Mouse (Mus musculus) MEL-GATA-1-ER (cell line): ENCODE data around the gene Phactr1.

Source experiments
- DNase-seq: peaks from one replicate; pipeline ENCODE4 v3.0.0-alpha.2; 2012; ENCODE audit warnings: low read depth; ENCODE audit errors: extremely low read depth

Phactr1 gene

DNA sequence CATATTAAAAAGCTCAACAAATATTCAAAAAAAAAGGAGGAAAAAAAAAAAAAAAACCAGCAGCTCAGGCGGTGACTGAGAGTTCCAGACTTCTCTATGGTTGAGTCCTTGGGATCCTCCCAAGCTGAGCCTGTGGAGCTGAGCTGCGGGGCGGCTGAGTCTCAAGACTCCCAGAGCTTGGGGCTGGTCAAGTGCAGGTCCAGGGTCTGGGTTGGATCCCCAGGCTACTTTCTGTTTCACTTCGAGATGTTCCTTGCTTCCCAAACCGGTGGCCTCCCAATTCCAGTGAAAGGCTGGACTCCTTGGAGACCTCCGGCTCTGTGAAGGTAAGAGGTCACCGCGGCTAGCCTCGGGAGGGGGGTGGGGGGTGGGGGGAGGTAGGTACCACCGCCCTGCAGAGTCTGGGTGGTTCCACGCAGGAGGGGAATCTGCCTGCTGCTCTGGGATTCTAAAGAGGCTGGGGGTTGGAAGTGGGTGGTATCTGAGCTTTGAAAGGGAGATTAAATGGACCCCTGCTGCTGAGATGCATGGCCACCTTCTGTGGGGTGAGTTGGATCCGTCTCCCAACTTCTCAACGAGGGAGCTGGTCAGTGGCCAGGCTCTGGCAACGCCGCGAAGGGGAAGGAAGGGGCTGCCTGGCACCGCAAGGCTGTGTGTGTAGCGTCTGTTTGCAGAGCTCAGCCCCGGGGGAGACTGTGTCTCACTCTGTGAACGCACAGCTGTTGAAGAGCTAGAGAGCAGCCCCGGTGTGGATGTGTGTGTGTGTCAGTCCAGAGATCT is 185.9 kb downstream of the Phactr1 start:
- DNase-seq, result no peak

DNA sequence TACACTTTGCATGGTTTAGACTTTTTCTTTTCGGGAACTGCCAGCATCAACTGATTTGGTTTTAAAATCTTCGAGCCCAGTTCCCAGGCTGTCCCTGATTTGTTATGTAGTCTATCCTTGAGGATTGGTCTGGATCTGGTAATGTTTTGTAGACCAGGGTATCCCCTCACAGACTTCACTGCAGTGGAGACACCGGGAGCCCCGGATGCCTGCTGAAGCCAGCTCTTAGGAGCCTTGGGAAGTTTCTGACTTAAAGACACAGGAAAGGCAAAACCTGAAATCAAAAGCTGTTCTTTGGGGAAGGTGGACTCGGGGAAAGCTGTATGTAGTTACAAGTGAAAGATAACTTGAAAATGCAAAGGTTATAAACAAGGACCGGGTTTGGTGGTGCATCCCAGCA is 186.6 kb downstream of the Phactr1 start:
- no peak for DNase-seq

DNA sequence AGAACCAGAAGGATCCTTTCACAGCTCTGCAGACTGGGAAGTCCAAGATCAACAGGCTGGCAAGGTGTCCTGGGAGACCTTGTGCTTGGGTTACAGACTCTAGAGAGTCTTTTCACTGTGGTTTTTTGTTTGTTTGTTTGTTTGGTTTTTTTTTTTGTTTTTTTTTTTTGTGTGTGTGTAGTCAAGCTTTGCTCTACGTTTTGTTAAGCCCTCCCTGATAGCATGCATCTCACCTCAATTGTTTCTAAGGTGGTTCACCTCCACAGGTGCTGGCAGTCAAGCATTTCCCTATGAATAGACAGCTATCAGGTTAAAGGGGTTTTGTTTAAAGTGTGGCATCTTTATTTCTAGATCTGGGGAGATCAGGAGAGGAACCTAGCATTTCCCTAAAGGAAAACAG is 191.7 kb downstream of the Phactr1 start:
- no peak for DNase-seq

GRCm38 (mm10) chr13:42878346-42878745 is 197.9 kb downstream of the Phactr1 start:
- no peak for DNase-seq

DNA sequence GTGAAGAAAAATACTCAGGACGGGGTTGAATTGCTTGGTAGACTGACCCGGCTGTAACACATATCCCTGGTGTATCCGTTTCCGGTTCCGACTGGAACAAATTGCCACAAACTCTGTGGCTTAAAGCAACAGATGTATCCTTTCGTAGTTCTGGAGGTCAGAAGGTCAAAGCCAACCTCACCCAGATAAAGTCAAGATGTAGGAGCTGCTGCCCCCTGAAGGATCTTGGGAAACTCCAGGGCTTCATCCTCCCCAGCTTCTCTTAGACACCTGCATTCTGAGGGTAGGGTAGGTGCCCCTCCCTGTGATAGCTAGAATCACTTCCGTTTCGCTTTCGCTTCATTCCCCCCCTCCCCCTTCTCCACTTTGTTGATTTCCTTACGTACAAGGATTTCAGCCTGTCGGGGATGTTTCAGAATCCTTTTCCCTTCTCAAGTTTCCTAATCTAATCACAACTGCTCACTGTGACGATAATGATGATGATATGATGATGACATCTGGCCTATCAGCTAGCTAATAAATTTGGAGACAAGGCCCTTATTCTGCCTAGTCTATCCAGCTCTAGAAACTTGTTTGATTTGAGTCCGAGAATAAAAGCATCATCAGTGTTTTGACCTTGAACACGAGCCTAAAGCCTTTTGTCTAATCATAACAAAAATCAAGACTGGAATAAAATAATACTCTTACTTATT is 203.8 kb downstream of the Phactr1 start:
- DNase-seq, result no peak

DNA sequence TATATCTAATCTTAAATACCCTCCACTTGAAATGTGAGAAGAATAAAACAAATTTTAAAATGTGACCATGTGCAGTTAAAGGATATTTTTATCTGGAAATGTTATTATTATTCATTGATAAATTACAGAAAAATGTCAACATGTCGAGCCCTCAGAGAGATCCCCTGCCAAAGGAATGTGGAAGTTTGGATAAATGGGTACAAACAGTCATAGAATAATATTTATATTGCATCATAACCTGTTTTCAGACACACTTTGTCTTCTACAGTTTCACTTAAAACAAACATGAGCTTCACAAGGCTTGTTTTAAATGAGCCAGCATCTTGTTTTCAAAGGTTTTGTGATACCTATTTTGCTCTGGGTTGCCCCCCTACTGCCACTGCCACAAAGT is 204.3 kb downstream of the Phactr1 start:
- DNase-seq, result no peak

- no peak for DNase-seq
Observed at GRCm38 (mm10) chr13:42887701-42888100, 207.3 kb downstream of the Phactr1 start.

DNA sequence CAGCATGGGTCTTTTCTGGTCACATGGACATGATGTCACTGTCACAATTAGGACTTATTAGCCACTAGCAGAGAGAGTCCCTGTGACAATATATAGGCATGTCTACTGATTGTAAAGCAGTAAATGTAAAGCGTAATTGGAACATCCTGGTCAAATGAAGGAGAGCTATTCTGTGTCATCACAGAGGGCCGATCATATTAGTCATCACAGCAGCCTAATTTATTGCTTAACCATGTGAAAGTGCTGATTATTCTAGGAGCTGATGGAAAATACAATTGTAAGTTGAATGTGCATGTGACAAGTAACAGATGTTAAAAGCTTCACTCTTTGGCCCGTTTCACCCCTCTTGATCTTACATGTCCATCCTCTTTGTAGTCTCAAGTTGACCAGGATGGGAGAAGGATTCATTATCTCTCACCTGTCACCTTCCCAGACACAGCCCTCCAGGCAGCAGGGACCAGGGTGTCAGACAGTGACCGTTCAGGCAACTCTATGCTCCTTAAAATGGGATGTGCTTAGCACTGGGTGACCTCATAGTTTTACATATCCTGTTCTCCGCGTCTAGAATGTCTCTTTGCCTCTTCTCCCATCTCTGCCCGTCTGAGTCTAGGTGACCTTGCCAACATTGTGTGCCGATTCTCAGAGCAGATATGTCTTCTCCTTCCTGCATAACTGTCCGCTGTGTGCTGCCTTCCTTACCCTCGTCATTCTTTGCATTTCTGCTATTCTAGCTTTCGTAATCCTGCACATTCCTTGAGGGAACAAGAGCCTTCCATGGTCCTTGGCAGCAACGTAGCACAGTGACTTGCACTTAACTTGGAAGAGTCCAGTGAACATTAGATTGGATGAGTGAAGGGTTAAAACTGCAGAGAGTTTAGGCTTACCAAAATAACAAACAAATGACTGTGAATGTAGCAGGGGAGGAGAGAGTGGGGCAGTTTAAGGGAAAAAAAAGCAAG is 209.4 kb downstream of the Phactr1 start:
- no peak for DNase-seq

DNA sequence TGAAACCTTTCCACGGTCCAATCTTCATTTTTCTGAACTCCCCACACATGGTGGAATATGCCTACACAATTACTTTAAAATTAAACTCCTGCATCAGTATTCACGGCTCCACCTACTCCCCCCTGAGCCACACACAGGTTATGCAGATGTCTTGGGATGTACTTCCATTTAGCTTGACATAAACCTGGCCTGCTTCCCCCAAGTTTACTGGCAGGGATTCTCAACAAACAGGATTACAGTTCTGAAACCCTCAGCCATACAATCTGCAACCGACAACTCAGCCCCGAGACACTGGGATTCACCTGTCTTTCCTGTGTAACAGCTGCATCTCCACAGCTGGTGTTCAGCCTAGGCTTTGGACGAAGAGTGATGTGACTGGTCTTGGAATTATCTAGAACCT is 210.2 kb downstream of the Phactr1 start:
- no peak for DNase-seq

- DNase-seq, result no peak
Observed at GRCm38 (mm10) chr13:42894016-42894415, 213.6 kb downstream of the Phactr1 start.

- no peak for DNase-seq
Observed at GRCm38 (mm10) chr13:42894598-42894997, 214.2 kb downstream of the Phactr1 start.

- DNase-seq, result no peak
Observed at GRCm38 (mm10) chr13:42895980-42896379, 215.6 kb downstream of the Phactr1 start.

DNA sequence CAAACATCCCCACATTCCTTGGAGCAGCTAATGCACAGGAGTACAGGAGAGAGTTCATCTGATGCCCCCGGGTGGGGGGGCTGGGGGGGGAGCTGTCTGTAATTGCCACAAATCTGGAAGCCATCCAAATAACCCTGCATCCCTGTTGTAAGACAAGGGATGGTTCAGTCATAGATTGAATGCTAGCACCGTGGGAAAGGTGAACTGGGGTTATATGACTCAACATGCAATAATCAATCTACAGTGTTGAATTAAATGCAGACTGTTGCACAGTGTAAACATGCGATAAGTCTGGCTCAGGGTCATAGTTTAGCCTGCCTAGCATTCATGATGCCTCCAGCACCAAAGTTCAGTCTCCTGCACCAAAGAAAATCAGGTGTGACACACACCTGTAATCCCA is 219.2 kb downstream of the Phactr1 start:
- no peak for DNase-seq

DNA sequence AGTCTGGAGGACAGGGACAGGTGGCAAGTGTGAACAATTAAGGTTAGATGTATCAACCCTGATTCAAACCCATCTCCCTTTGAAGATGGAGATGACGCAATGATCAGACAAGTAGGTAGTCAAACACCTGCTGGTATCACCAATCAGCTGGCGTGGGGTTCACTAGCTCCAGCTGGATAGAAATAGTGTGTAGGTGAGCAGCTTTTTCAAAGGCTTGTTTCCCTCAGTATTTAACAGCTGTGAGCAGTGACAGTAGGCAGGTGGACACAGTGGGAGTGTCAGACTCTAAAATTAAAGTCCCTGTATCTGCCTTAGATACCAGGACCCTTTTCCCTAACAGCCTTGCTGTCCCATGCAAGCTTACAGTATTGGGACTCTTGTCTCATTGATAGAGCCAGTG is 221.4 kb downstream of the Phactr1 start:
- no peak for DNase-seq

DNA sequence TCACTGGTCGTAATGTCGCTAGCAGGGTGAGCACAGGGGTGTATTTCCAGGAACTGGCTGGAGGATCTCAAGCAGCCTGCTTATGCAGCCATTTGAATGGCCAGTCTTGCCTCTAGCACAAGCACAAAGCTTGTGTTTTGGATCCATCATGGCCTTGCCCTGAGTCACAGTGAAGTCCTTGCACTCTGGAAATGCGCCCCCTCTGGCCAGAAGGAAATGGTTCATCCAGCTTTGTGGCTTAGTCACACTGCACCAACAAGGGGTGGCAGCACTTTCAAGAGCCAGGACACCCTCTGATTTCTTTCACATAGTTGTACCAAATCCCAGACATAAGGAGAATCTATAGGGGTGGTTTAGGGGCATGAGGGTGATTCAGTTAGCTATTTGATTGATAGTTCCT is 222.4 kb downstream of the Phactr1 start:
- no peak for DNase-seq

- DNase-seq, result no peak
Observed at GRCm38 (mm10) chr13:42905818-42906217, 225.4 kb downstream of the Phactr1 start.

GRCm38 (mm10) chr13:42906990-42907389 is 226.6 kb downstream of the Phactr1 start:
- DNase-seq, result no peak

- no peak for DNase-seq
Observed at GRCm38 (mm10) chr13:42915081-42915480, 234.7 kb downstream of the Phactr1 start.

DNA sequence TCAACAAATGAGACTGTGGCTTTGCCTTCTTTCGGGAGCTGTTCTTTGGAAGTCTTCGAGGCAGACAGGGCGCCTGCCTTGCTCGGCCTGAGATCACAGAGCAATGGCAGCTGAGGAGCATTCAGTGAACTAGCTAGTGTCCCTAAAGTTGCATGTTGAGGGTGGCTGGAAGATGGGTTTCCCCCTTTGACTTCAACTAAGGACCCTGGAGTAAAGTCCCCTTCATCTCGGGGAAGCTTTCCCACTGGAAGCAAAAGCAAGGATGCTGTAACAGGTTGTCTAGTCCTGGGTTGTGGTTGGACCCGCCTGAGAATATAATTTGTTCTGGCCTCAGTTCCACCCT is 235.4 kb downstream of the Phactr1 start:
- no peak for DNase-seq

DNA sequence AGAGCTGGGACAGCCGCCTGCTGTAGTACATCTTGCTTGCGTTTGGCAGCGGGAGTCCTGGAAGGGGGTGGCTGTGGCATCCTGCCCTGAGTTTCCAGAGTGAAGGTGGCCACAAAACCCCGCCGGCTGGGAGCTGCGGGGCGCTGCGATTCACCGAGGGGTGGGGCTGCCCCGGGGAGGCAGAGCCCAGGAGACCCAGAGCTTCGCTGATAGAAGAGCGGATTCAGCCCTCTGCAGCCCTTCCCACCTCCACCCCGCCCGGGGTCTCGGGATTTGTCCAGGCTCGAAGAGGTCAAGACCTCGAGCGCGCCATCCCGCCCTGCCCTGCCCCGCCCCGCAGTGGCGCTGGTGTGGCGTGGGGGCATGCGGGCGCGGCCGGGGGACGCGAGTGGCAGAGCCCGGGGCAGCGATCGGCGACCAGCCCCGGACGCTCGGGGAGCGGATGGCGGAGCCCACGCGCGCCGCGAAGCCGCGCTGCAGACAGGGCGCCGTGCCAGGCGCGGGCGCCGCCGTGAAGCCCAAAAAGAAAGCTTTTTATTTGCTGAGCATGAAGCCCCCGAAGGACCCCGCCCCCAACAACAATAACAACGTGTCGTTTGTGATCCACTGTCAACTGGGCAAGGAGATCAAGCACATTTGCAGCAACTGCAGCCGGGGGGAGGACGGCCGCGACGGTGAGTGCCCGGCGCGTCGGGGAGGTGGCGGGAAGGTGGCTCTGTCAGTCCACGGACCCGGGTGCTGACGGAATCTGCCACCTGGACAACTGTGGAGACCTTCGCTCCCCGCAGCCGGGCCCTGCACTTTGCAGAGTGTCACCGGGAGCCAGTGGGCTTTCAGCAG is 236.0 kb downstream of the Phactr1 start:
- DNase-seq, result no peak

DNA sequence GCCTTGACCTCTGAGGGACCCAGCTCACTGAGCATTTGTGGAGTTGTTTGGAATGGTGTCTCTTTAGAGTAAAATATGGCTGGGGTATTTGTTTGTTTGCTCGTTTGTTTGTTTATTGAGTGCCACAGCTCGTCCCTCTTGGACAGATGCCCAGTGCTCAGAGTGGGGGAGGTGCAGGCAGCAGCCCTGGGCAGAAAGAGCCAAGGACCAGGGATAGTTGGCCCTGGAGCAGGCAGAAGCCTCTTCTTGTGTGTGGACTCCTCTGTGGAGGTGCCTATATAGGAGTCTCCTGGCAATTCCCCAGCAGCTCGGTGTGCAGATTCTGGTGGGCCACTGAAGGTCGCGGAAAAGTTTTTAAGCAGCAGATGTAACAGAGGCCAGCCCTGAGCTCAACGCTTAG is 236.8 kb downstream of the Phactr1 start:
- DNase-seq, result no peak
